Mouse (Mus musculus): ENCODE data around the gene Hectd4. TPM values are rescaled to one million over a fixed set of nuclear protein-coding genes. Genes with fewer than 3 reads are reported as not detected.
"Not testable (repeated sequence)": the region's sequence is repeated elsewhere in the genome, so short reads cannot be mapped to it uniquely, and the experiment has no call there.

Gene Hectd4
- polyA plus RNA-seq, 1 experiment from 2014 or later, result 15.4 TPM

DNA sequence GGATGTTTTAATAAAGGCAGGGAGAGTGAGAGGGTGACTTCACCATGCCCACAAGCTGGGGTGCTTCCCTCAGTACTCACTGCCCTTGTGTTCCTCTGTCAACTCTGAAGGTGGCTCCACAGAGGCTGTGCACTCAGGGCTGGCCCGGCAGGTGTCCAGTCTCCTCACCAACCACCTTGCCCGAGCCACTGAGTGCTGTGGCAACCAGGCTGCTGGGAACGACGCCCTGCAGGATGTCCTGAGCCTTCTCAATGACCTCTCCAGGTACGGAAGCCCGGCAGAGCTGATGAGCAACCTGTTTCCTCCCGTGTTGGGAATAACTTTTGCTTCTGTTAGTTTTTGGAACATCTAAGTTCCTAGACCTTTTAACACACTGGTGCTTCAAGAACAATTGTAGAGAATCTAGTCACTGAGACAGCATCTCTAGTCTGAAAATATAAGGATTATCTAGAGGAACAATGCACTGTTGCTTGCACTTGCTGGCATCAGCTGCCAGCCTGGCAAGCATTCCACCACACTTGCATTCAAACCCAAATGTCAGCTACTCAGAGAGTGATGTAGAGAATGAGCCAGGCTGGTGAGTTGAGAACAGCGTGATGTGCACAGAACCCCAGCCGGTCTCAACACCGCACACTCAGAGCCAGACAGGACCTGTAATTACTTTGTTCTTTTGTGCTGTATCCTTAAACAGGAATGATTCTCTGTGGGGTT, 93.9 kb downstream of the Hectd4 start:
- Histone ChIP-seq H3K27ac (no peak overlapping the region), H3K4me2 (replicated peaks) (no peak overlapping the region), H3K4me1 (no peaks in the 10 kb centered on the region), H3K27me3 (replicated peaks) (no peaks in the 10 kb centered on the region), H3K9ac (no peak overlapping the region), H3K9me3 (no peaks in the 10 kb centered on the region), H3K36me3 (peaks cover 99% of the 10 kb centered on the region), H3K4me3 (no peak overlapping the region)
- ATAC-seq (ENCODE audit: low FRiP score, low read depth), result no peak
- 87% methylated on average over 10 of the region's 10 CpGs for WGBS

DNA sequence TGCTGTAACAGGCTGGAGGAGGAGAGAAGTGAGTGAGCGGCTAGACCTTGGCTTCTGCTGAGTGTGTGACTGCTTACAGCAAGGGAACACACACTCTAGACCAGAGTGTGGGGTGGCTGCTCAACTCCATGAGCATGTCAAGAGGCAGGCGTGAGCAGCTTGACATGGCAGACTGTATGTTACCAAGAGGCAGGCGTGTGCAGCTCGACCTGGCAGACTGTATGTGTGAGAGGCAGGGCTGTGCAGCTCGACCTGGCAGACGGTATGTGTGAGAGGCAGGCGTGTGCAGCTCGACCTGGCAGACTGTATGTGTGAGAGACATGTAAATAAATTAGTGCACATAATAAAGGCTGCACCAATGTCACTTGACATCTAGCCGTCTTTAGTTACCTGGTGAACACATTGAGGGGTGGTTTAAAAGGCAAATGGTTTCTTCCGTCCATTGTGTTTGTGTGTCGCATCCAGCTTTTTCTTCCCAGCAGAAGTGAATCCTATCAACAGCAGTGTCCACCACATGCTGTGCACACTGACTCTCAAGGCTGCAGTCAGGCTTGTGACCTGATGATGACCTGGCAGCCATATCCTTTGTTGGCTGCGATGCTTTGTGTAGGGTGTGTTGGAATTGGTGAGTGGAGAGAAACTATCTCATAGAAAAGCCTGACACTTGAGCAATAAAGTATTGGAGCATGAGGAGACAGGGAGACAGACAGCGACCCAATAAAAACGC, 106.2 kb downstream of the Hectd4 start:
- Histone ChIP-seq H3K9ac (no peak overlapping the region), H3K27me3 (replicated peaks) (no peaks in the 10 kb centered on the region), H3K27ac (no peak overlapping the region), H3K4me3 (no peak overlapping the region), H3K9me3 (no peaks in the 10 kb centered on the region), H3K4me2 (replicated peaks) (no peak overlapping the region), H3K4me1 (no peaks in the 10 kb centered on the region; the same call in 1 of the 2 replicates), H3K36me3 (peaks cover 89% of the 10 kb centered on the region)
- no peak for ATAC-seq (ENCODE audit: low FRiP score, low read depth)
- 49% methylated on average over 14 of the region's 14 CpGs for WGBS

DNA sequence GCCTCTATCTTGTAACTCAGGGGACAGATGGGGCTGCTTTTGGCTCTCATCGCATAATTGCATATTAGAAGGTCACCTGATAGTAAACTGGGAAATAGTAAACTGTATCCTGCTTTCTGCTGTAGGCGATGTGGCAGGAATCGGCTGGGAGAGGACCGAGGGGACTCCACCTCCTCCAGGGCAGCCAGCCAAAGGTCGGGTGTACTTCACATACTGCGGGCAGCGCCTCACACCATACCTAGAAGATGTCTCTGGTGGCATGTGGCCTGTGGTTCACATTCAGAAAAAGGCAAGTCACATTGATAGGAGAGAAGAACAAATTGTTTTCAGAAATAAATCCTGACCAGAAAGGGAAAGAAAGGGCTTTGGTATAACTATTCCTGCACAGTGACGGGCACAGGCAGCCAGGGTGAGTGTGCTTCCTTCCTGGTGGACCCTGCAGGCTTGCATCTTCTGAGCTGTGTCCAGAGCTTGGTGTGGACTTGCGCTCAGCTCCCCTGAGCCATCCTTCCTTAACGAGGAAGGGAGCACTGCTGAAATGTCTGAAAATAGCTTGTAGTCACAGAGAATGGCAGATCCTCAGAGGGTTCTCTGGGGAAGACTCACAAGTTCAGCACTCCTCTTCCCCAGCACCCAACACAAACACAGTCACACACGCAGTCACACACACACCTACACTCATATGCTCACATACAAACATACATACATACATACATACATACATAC, 109.5 kb downstream of the Hectd4 start:
- H3K4me3 ChIP-seq, result 0 out of 2 replicates have a peak overlapping the region, but pooled peaks have one; percentile 9
- no peak for ATAC-seq (ENCODE audit: low FRiP score, low read depth)
- H3K9me3 ChIP-seq, result no peaks in the 10 kb centered on the region
- no peaks in the 10 kb centered on the region; the same call in 1 of the 2 replicates for H3K4me1 ChIP-seq
- H3K36me3 ChIP-seq, result peaks cover 89% of the 10 kb centered on the region
- H3K9ac ChIP-seq, result peak overlapping the region; percentile 29; the same call in 1 of the 2 replicates
- H3K27ac ChIP-seq, result no peak overlapping the region
- no peaks in the 10 kb centered on the region for H3K27me3 ChIP-seq (replicated peaks)
- WGBS, result 87% methylated on average over 11 of the region's 11 CpGs
- H3K4me2 ChIP-seq (replicated peaks), result peak overlapping the region; percentile 42

DNA sequence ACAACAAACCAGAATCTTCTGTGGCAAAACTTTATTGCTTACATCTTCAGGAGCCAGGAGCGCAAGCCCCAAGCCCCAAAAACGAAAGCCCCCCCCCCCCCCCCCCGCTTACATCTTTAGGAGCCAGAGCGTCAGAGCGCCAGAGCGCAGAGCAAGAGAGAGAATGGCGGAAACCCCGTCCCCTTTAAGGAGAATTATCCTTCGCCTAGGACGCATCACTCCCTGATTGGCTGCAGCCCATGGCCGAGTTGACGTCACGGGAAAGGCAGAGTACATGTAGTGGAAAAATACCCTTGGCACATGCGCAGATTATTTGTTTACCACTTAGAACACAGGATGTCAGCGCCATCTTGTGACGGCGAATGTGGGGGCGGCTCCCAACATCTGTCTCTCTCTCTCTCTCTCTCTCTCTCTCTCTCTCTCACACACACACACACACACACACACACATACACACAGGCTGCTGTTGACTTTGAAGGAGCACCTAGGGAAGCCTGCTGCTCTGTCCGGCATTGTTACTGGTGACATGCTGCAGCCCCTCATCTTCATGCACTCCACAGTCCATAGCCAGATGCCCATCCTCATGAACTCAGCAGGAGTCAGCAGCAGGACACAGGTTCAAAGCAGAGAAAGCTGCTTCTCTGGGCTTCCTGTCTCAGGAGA, 110.3 kb downstream of the Hectd4 start:
- not testable (repeated sequence) for H3K27ac ChIP-seq; H3K9ac ChIP-seq; ATAC-seq (ENCODE audit: low FRiP score, low read depth); H3K27me3 ChIP-seq (replicated peaks); H3K4me1 ChIP-seq; H3K9me3 ChIP-seq
- Histone ChIP-seq H3K4me2 (replicated peaks) (peak overlapping the region; percentile 42), H3K4me3 (0 out of 2 replicates have a peak overlapping the region, but pooled peaks have one; percentile 9), H3K36me3 (peaks cover 89% of the 10 kb centered on the region)
- 62% methylated on average over 16 of the region's 19 CpGs for WGBS

DNA sequence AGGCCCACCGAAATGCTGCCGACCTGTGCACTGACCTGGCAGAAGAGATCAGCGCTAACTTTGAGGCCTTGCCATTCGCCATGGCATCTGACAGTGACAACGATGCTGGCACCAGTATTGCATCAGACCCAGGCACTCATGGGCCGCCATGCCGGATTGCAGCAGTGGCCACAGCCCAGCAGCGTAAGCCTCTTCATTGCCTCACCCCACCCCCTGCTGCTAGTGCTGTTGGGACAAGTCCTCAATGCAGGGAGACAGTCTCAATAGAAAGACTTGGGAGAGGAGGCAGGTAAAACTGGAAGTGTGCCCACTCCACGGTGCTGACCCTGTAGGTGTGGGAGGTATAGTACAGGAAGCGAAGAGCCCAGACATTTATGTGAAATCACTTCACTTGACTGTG, 111.7 kb downstream of the Hectd4 start:
- H3K27me3 ChIP-seq (replicated peaks), result no peaks in the 10 kb centered on the region
- H3K4me1 ChIP-seq, result no peaks in the 10 kb centered on the region; the same call in 1 of the 2 replicates
- ATAC-seq (ENCODE audit: low FRiP score, low read depth), result no peak
- no peak overlapping the region for H3K27ac ChIP-seq
- H3K9me3 ChIP-seq, result no peaks in the 10 kb centered on the region
- 95% methylated on average over 10 of the region's 10 CpGs for WGBS
- no peak overlapping the region for H3K4me3 ChIP-seq
- no peak overlapping the region for H3K9ac ChIP-seq
- no peak overlapping the region for H3K4me2 ChIP-seq (replicated peaks)
- H3K36me3 ChIP-seq, result peaks cover 88% of the 10 kb centered on the region

DNA sequence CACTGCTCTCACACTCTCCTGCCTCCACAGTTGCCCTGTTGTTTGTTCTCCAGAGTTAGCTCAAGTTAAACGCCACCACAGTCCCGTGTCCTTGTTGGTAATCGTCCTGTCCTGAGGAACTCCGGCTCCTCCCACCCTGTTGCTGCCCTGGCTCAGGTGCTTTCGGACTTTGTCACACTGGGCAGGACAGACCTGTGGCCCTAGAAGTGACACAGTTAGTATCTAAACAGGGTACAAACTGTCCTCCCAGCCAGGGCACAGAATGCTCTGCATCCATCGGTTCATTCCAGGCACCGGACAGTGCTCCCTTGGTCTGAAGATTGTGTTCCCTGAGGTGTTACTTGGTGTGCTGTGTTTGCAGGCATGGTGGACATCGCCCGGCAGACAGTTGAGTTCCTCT, 114.0 kb downstream of the Hectd4 start:
- no peak for ATAC-seq (ENCODE audit: low FRiP score, low read depth)
- peaks cover 92% of the 10 kb centered on the region for H3K36me3 ChIP-seq
- no peak overlapping the region for H3K4me2 ChIP-seq (replicated peaks)
- H3K27me3 ChIP-seq (replicated peaks), result no peaks in the 10 kb centered on the region
- H3K27ac ChIP-seq, result no peak overlapping the region
- no peaks in the 10 kb centered on the region; the same call in 1 of the 2 replicates for H3K4me1 ChIP-seq
- 91% methylated on average over 9 of the region's 9 CpGs for WGBS
- H3K9ac ChIP-seq, result no peak overlapping the region
- H3K4me3 ChIP-seq, result no peak overlapping the region
- no peaks in the 10 kb centered on the region for H3K9me3 ChIP-seq

DNA sequence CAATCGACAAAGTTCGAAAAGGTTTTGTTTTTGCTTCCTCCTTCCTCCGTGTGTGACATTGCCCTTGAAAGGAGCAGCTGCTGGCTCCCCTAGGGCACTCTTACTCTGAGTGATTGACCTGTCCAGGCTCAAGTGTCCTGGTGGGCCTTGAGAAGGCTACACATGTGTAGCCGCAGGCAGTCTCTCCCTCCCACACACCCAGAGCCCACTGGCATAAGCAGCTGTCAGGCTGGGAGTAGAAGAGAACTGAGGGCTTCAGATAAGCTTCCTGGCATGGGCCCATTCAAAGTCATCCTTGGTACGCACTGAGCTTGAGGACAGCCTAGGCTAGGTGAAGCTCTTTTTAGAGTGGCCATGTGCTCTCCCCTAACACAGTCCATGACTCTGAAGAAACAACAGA, 114.4 kb downstream of the Hectd4 start:
- 84% methylated on average over 5 of the region's 5 CpGs for WGBS
- Histone ChIP-seq H3K4me2 (replicated peaks) (no peak overlapping the region), H3K9me3 (no peaks in the 10 kb centered on the region), H3K4me3 (no peak overlapping the region), H3K36me3 (peaks cover 92% of the 10 kb centered on the region), H3K27ac (no peak overlapping the region), H3K9ac (no peak overlapping the region), H3K4me1 (no peaks in the 10 kb centered on the region; the same call in 1 of the 2 replicates), H3K27me3 (replicated peaks) (no peaks in the 10 kb centered on the region)
- no peak for ATAC-seq (ENCODE audit: low FRiP score, low read depth)

DNA sequence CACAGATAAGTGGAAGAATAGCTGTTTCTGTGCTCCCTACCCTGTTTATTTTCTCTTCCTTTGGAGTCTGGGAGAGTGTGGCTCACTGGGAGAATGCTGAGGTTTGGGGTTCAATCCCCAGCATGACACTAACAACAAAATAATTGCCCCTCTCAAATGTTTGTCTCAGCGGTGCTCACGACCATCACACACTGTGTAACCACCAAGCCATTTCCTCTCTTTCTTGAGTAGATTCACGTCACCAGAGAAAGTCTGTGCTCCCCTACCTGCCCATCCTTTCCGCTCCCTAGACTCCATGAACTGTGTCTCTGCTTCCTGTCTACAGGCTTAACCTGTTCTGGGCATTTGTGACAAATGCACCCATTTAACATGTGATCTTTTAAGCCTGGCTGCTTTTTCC, 115.4 kb downstream of the Hectd4 start:
- 90% methylated on average over 4 of the region's 4 CpGs for WGBS
- peaks cover 96% of the 10 kb centered on the region for H3K36me3 ChIP-seq

DNA sequence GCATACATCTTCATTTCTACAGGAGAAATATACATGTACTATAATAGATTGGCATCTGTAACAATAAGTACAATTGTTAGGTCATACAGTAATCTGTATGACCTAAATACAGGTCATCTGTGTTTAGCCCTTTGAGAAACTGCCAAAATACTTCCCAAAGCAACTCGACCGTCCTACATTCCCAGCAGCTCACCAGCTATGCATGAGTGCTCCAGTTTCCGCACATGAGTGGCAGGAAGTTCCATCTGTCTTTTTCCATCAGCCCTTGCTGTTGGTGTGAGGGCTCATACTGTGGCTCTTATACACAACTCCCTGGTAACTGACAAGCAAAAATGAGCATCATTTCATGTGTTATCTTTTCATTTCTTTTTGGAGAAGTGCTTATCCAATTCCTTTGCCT, 116.0 kb downstream of the Hectd4 start:
- H3K4me3 ChIP-seq, result no peak overlapping the region
- H3K4me2 ChIP-seq (replicated peaks), result no peak overlapping the region
- 83% methylated on average over 3 of the region's 3 CpGs for WGBS

More for the DNA sequence above, 115.4 kb downstream of the Hectd4 start:
- no peaks in the 10 kb centered on the region for H3K4me1 ChIP-seq
- H3K4me2 ChIP-seq (replicated peaks), result no peak overlapping the region
- ATAC-seq (ENCODE audit: low FRiP score, low read depth), result no peak
- H3K9me3 ChIP-seq, result no peaks in the 10 kb centered on the region
- no peak overlapping the region for H3K9ac ChIP-seq
- no peaks in the 10 kb centered on the region for H3K27me3 ChIP-seq (replicated peaks)
- no peak overlapping the region for H3K27ac ChIP-seq
- no peak overlapping the region for H3K4me3 ChIP-seq

DNA sequence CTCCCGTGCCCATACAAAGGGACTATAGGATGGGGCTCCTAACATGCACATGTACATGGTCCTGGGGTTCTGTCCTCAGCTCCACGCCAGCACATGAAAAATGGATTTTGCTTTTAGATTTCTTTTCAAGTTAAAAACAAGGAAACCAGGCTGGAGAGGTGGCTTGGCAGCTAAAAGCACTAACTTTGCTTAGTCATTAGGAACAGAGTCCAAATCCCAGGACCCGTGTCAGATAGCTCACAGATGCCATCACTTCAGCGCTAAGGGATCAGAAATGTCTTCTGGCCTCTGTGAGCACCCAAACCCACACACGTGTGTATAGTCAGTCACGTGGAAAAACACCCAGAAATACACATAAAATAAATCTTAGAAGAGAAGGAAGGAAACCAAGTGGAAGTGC, 116.8 kb downstream of the Hectd4 start:
- Histone ChIP-seq H3K9ac (no peak overlapping the region), H3K27ac (no peak overlapping the region), H3K4me3 (no peak overlapping the region), H3K9me3 (no peaks in the 10 kb centered on the region), H3K4me2 (replicated peaks) (no peak overlapping the region), H3K36me3 (peaks cover 94% of the 10 kb centered on the region), H3K27me3 (replicated peaks) (no peaks in the 10 kb centered on the region), H3K4me1 (no peaks in the 10 kb centered on the region)
- WGBS, result 94% methylated on average over 6 of the region's 6 CpGs
- ATAC-seq (ENCODE audit: low FRiP score, low read depth), result no peak

More for the DNA sequence above, 116.0 kb downstream of the Hectd4 start:
- H3K4me1 ChIP-seq, result no peaks in the 10 kb centered on the region
- no peak overlapping the region for H3K27ac ChIP-seq
- peaks cover 96% of the 10 kb centered on the region for H3K36me3 ChIP-seq
- ATAC-seq (ENCODE audit: low FRiP score, low read depth), result no peak
- no peaks in the 10 kb centered on the region for H3K27me3 ChIP-seq (replicated peaks)
- H3K9me3 ChIP-seq, result no peaks in the 10 kb centered on the region
- no peak overlapping the region for H3K9ac ChIP-seq

DNA sequence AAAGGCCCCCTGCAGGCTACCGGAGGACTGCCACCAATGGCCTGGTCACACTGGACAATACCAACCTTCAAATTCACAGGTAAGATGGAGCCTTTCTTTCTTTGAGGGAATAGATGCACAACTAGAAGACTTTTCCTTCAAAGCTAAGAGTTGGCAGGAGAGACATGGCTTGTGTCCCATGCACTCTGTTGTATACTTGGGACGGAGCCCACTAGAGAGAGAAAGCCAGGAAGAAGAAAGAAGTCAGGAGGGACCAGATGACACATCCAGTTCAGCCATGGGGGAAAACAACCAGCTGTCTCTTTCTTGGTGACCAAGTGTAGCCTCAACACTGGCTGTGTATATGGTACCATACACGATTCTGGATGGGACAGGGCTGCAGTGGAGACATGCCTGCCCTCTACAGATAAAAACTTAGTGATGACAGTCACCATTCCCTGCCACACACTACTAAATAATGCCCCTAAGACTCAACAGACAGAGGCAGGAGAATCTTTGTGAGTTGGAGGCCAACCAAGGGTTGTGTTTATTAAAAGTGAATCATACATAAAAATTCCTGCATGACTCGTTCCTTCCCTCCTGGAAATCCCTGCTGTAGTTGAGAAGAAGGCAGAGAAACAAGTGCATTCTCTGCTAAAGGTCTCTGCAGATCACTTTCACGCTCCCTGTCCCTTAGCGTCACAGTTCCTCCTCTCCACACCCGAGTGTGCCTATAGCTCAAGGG, 119.7 kb downstream of the Hectd4 start:
- no peak overlapping the region for H3K27ac ChIP-seq
- H3K4me2 ChIP-seq (replicated peaks), result no peak overlapping the region
- H3K9me3 ChIP-seq, result no peaks in the 10 kb centered on the region
- H3K36me3 ChIP-seq, result peaks cover 94% of the 10 kb centered on the region
- WGBS, result 90% methylated on average over 7 of the region's 7 CpGs
- no peak overlapping the region for H3K9ac ChIP-seq
- no peaks in the 10 kb centered on the region for H3K4me1 ChIP-seq
- no peak overlapping the region for H3K4me3 ChIP-seq
- no peak for ATAC-seq (ENCODE audit: low FRiP score, low read depth)
- H3K27me3 ChIP-seq (replicated peaks), result no peaks in the 10 kb centered on the region
